Mouse (Mus musculus): ENCODE measurements at regions not wholly inside any gene's neighbourhood (a gene's known extent, or its start where the extent isn't known, plus 50 kb on each side); places are given as distances from the start of the nearest gene placed in this dataset.

DNA sequence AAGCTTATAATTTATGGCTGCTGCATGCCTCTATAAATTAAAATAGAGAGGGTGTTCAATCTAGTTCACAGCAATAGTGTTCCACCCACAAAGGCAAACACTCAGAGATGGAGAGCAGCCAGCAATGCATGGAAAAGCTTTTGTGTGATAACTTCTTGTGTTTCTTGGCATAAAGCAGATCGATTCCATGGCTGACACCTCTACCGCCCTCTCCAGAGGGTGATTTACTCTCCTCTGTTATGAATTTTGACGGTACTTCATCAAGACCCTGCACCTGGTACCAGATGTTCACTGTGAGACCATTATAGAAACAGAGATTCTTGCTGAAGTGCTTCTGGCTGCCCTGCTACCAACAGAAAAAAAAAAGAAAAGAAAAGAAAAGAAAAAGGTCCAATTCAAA, 54.1 kb upstream of the Btc start:
- in situ Hi-C loops (cut with MboI; ENCODE audit: low sequenced_read_pairs) = no loop called here

DNA sequence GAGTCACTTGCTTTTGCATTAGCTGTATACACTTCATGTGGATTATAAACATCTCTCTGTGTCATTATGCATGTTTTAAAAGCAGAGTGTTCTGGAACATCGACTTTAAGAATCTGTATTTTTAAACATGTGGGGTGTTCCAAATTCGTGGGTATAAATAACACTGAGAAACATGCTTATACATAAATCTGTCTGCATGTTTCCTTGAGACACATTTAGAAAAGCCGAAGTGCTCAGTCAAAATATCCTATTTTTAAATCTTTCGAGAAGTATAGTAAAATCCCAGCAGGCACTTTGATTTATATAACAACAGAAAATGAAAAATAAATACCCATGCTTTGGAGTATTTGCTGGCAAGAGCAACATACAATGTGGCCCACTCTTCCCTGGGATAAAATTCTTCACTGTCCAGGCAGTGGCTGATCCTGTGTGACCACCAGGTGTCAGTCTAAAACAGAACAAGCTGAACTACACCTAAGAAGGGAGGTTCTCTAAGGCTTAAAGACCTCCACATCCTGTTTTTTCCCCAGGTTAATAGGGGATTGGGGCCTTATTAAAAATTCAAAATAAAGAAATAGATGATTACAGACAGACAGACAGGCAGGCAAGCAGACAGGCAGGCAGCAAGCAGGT, 52.4 kb upstream of the Parm1 start:
- in situ Hi-C loops (cut with MboI; ENCODE audit: low sequenced_read_pairs) = loop anchor here (10.0 kb wide), 1 partner anchor 540 kb away; no protein-coding TSS in a partner anchor

All from CH12F3 (cell line).